Mouse (Mus musculus): ENCODE data around the gene Lpp. TPM values are rescaled to one million over a fixed set of nuclear protein-coding genes. Genes with fewer than 3 reads are reported as not detected.

The Lpp gene
- polyA plus RNA-seq, 1 experiment = 256 TPM

GRCm38 (mm10) chr16:24454493-24454892 lies 61.2 kb downstream of the Lpp start:
- H3K4me3 ChIP-seq (ENCODE audit: insufficient read depth, low read length) = no peak overlapping the region
- H3K4me1 ChIP-seq (ENCODE audit: control insufficient read depth, insufficient read depth, low read length) = peaks cover 25% of the 10 kb centered on the region
- H3K27ac ChIP-seq (ENCODE audit: insufficient read depth, low read length) = peak overlapping the region; percentile 38; the same call in 1 of the 2 replicates
- TF ChIP-seq CTCF (IDR thresholded peaks at IDR 0.05; ENCODE audit: borderline replicate concordance, insufficient read depth, low read length) (no peak), POLR2A (IDR thresholded peaks at IDR 0.05; ENCODE audit: low read depth, low read length) (no peak)

GRCm38 (mm10) chr16:24455361-24455855 lies 62.1 kb downstream of the Lpp start:
- TF ChIP-seq POLR2A (IDR thresholded peaks at IDR 0.05; ENCODE audit: low read depth, low read length) = no peak
- Histone ChIP-seq H3K4me3 (ENCODE audit: insufficient read depth, low read length) (no peak overlapping the region), H3K27ac (ENCODE audit: insufficient read depth, low read length) (no peak overlapping the region), H3K4me1 (ENCODE audit: control insufficient read depth, insufficient read depth, low read length) (peaks cover 25% of the 10 kb centered on the region)

- Histone ChIP-seq H3K4me3 (ENCODE audit: insufficient read depth, low read length) (no peak overlapping the region), H3K27ac (ENCODE audit: insufficient read depth, low read length) (no peak overlapping the region), H3K4me1 (ENCODE audit: control insufficient read depth, insufficient read depth, low read length) (peaks cover 8% of the 10 kb centered on the region; the same call in 1 of the 2 replicates)
- TF ChIP-seq POLR2A (IDR thresholded peaks at IDR 0.05; ENCODE audit: low read depth, low read length) (no peak), CTCF (IDR thresholded peaks at IDR 0.05; ENCODE audit: borderline replicate concordance, insufficient read depth, low read length) (no peak)
Measured at GRCm38 (mm10) chr16:24463842-24464241, 70.5 kb downstream of the Lpp start.

GRCm38 (mm10) chr16:24464436-24464835 lies 71.1 kb downstream of the Lpp start:
- Histone ChIP-seq H3K4me3 (ENCODE audit: insufficient read depth, low read length) (no peak overlapping the region), H3K27ac (ENCODE audit: insufficient read depth, low read length) (no peak overlapping the region; the same call in 1 of the 2 replicates), H3K4me1 (ENCODE audit: control insufficient read depth, insufficient read depth, low read length) (peaks cover 8% of the 10 kb centered on the region)
- no peak for TF ChIP-seq CTCF (IDR thresholded peaks at IDR 0.05; ENCODE audit: borderline replicate concordance, insufficient read depth, low read length)
- no peak for TF ChIP-seq POLR2A (IDR thresholded peaks at IDR 0.05; ENCODE audit: low read depth, low read length)

GRCm38 (mm10) chr16:24465633-24466032 lies 72.3 kb downstream of the Lpp start:
- Histone ChIP-seq H3K27ac (ENCODE audit: insufficient read depth, low read length) (no peak overlapping the region), H3K4me3 (ENCODE audit: insufficient read depth, low read length) (no peak overlapping the region), H3K4me1 (ENCODE audit: control insufficient read depth, insufficient read depth, low read length) (peaks cover 12% of the 10 kb centered on the region)
- TF ChIP-seq POLR2A (IDR thresholded peaks at IDR 0.05; ENCODE audit: low read depth, low read length) (no peak), CTCF (IDR thresholded peaks at IDR 0.05; ENCODE audit: borderline replicate concordance, insufficient read depth, low read length) (no peak)

GRCm38 (mm10) chr16:24467544-24468290 lies 74.4 kb downstream of the Lpp start:
- TF ChIP-seq POLR2A (IDR thresholded peaks at IDR 0.05; ENCODE audit: low read depth, low read length) (no peak), CTCF (IDR thresholded peaks at IDR 0.05; ENCODE audit: borderline replicate concordance, insufficient read depth, low read length) (no peak)
- H3K27ac ChIP-seq (ENCODE audit: insufficient read depth, low read length) = no peak overlapping the region
- H3K4me3 ChIP-seq (ENCODE audit: insufficient read depth, low read length) = no peak overlapping the region
- peaks cover 8% of the 10 kb centered on the region for H3K4me1 ChIP-seq (ENCODE audit: control insufficient read depth, insufficient read depth, low read length)

GRCm38 (mm10) chr16:24469313-24469712 lies 76.0 kb downstream of the Lpp start:
- H3K4me1 ChIP-seq (ENCODE audit: control insufficient read depth, insufficient read depth, low read length) = peaks cover 13% of the 10 kb centered on the region
- TF ChIP-seq CTCF (IDR thresholded peaks at IDR 0.05; ENCODE audit: borderline replicate concordance, insufficient read depth, low read length) (no peak), POLR2A (IDR thresholded peaks at IDR 0.05; ENCODE audit: low read depth, low read length) (no peak)
- no peak overlapping the region for H3K27ac ChIP-seq (ENCODE audit: insufficient read depth, low read length)
- no peak overlapping the region for H3K4me3 ChIP-seq (ENCODE audit: insufficient read depth, low read length)

GRCm38 (mm10) chr16:24470601-24471000 lies 77.3 kb downstream of the Lpp start:
- Histone ChIP-seq H3K4me1 (ENCODE audit: control insufficient read depth, insufficient read depth, low read length) (peaks cover 15% of the 10 kb centered on the region), H3K27ac (ENCODE audit: insufficient read depth, low read length) (peak overlapping the region; percentile 23; the same call in 1 of the 2 replicates), H3K4me3 (ENCODE audit: insufficient read depth, low read length) (no peak overlapping the region)
- TF ChIP-seq CTCF (IDR thresholded peaks at IDR 0.05; ENCODE audit: borderline replicate concordance, insufficient read depth, low read length) (no peak), POLR2A (IDR thresholded peaks at IDR 0.05; ENCODE audit: low read depth, low read length) (no peak)

- TF ChIP-seq POLR2A (IDR thresholded peaks at IDR 0.05; ENCODE audit: low read depth, low read length) (no peak), CTCF (IDR thresholded peaks at IDR 0.05; ENCODE audit: borderline replicate concordance, insufficient read depth, low read length) (no peak)
- Histone ChIP-seq H3K27ac (ENCODE audit: insufficient read depth, low read length) (0 out of 2 replicates have a peak overlapping the region, but pooled peaks have one; percentile 2), H3K4me3 (ENCODE audit: insufficient read depth, low read length) (no peak overlapping the region), H3K4me1 (ENCODE audit: control insufficient read depth, insufficient read depth, low read length) (peaks cover 20% of the 10 kb centered on the region)
Measured at GRCm38 (mm10) chr16:24471029-24471428, 77.7 kb downstream of the Lpp start.

- H3K27ac ChIP-seq (ENCODE audit: insufficient read depth, low read length) = no peak overlapping the region
Measured at GRCm38 (mm10) chr16:24471801-24472200, 78.5 kb downstream of the Lpp start.

More at GRCm38 (mm10) chr16:24471801-24472200, 78.5 kb downstream of the Lpp start:
- H3K4me1 ChIP-seq (ENCODE audit: control insufficient read depth, insufficient read depth, low read length) = peaks cover 22% of the 10 kb centered on the region
- no peak overlapping the region for H3K4me3 ChIP-seq (ENCODE audit: insufficient read depth, low read length)
- TF ChIP-seq CTCF (IDR thresholded peaks at IDR 0.05; ENCODE audit: borderline replicate concordance, insufficient read depth, low read length) (no peak), POLR2A (IDR thresholded peaks at IDR 0.05; ENCODE audit: low read depth, low read length) (no peak)
